Mouse (Mus musculus): ENCODE results near the gene Lcn8. TPM values are rescaled to one million over a fixed set of nuclear protein-coding genes. Genes with fewer than 3 reads are reported as not detected.

The Lcn8 gene
- polyA plus RNA-seq, 1 experiment from 2014 or later, result not detected

DNA sequence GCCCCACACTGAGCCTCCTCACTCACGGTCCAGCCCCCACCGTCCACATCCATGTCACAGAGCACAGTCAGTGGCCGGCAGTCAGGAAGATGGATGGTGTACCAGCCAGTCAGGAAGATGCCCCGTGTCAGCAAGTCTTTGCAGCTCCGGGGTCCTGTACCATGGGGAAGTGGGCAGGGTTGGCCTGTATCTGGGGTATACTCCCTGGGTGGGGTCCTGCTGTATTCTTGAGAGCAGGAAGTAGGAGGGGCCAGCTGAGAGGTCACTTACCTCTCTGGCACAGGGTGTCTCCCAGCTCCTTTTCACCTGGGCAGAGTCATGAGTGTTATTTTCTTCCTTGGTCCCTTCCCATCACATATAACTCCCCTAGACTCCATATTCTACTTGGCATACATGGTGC lies 26.9 kb upstream of the Lcn8 start:
- Histone ChIP-seq H3K4me3 (ENCODE audit: low read depth, low read length) (no peak overlapping the region), H3K4me2 (replicated peaks; ENCODE audit: low read depth, low read length) (no peak overlapping the region), H3K9ac (ENCODE audit: low read depth, low read length) (no peak overlapping the region), H3K36me3 (ENCODE audit: control insufficient read depth, insufficient read depth, low read length) (no peaks in the 10 kb centered on the region), H3K27ac (ENCODE audit: low read depth, low read length) (no peak overlapping the region), H3K4me1 (replicated peaks; ENCODE audit: control insufficient read depth, insufficient read depth, low read length) (no peaks in the 10 kb centered on the region), H3K27me3 (ENCODE audit: control insufficient read depth, insufficient read depth, low read length) (no peaks in the 10 kb centered on the region), H3K9me3 (ENCODE audit: control insufficient read depth, low read length) (no peaks in the 10 kb centered on the region)
- DNase-seq (ENCODE audit: low spot score) (no peak), ATAC-seq (ENCODE audit: low FRiP score) (no peak)
- 47% methylated on average over 5 of the region's 5 CpGs for WGBS

GRCm38 (mm10) chr2:25627811-25628210 lies 25.1 kb upstream of the Lcn8 start, which contains the start of gene Fcna:
Fcna (minus strand) TSS chr2:25628030.
- Histone ChIP-seq H3K4me3 (ENCODE audit: low read depth, low read length) (no peak within 1 kb of the TSS), H3K4me2 (replicated peaks; ENCODE audit: low read depth, low read length) (no peak within 1 kb of the TSS), H3K27me3 (ENCODE audit: control insufficient read depth, insufficient read depth, low read length) (no peaks in the 10 kb centered on the region), H3K9ac (ENCODE audit: low read depth, low read length) (no peak within 1 kb of the TSS), H3K4me1 (replicated peaks; ENCODE audit: control insufficient read depth, insufficient read depth, low read length) (no peaks in the 10 kb centered on the region), H3K9me3 (ENCODE audit: control insufficient read depth, low read length) (no peaks in the 10 kb centered on the region), H3K36me3 (ENCODE audit: control insufficient read depth, insufficient read depth, low read length) (no peaks in the 10 kb centered on the region), H3K27ac (ENCODE audit: low read depth, low read length) (no peak within 1 kb of the TSS)
- WGBS, result 75% methylated on average over 6 of the region's 6 CpGs
- ATAC-seq (ENCODE audit: low FRiP score) (no peak), DNase-seq (ENCODE audit: low spot score) (no peak)

DNA sequence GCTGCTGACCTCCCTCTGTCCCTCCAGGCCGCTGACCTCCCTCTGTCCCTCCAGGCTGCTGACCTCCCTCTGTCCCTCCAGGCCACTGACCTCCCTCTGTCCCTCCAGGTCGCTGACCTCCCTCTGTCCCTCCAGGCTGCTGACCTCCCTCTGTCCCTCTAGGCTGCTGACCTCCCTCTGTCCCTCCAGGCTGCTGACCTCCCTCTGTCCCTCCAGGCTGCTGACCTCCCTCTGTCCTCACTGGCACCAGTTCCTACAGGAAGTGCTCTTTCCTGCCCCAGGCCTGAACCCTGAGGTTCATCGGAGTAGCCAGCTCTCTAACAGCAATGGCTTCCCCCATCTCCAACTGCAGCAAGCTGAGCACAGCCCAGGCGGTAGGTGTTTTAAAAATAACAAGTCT lies 24.2 kb upstream of the Lcn8 start:
- Histone ChIP-seq H3K4me3 (ENCODE audit: low read depth, low read length) (no peak overlapping the region), H3K27ac (ENCODE audit: low read depth, low read length) (no peak overlapping the region), H3K27me3 (ENCODE audit: control insufficient read depth, insufficient read depth, low read length) (no peaks in the 10 kb centered on the region), H3K36me3 (ENCODE audit: control insufficient read depth, insufficient read depth, low read length) (no peaks in the 10 kb centered on the region), H3K9me3 (ENCODE audit: control insufficient read depth, low read length) (no peaks in the 10 kb centered on the region), H3K9ac (ENCODE audit: low read depth, low read length) (no peak overlapping the region), H3K4me2 (replicated peaks; ENCODE audit: low read depth, low read length) (no peak overlapping the region), H3K4me1 (replicated peaks; ENCODE audit: control insufficient read depth, insufficient read depth, low read length) (no peaks in the 10 kb centered on the region)
- ATAC-seq (ENCODE audit: low FRiP score) (no peak), DNase-seq (ENCODE audit: low spot score) (no peak)
- WGBS, result 33% methylated on average over 4 of the region's 4 CpGs

GRCm38 (mm10) chr2:25633616-25634015 lies 19.3 kb upstream of the Lcn8 start:
- Histone ChIP-seq H3K36me3 (ENCODE audit: control insufficient read depth, insufficient read depth, low read length) (no peaks in the 10 kb centered on the region), H3K27ac (ENCODE audit: low read depth, low read length) (no peak overlapping the region), H3K4me3 (ENCODE audit: low read depth, low read length) (no peak overlapping the region), H3K4me2 (replicated peaks; ENCODE audit: low read depth, low read length) (no peak overlapping the region), H3K9me3 (ENCODE audit: control insufficient read depth, low read length) (no peaks in the 10 kb centered on the region), H3K9ac (ENCODE audit: low read depth, low read length) (no peak overlapping the region), H3K4me1 (replicated peaks; ENCODE audit: control insufficient read depth, insufficient read depth, low read length) (no peaks in the 10 kb centered on the region), H3K27me3 (ENCODE audit: control insufficient read depth, insufficient read depth, low read length) (no peaks in the 10 kb centered on the region)
- WGBS, result 86% methylated on average over 3 of the region's 3 CpGs
- ATAC-seq (ENCODE audit: low FRiP score) (no peak), DNase-seq (ENCODE audit: low spot score) (no peak)

GRCm38 (mm10) chr2:25634046-25634445 lies 18.9 kb upstream of the Lcn8 start:
- no peaks in the 10 kb centered on the region for H3K36me3 ChIP-seq (ENCODE audit: control insufficient read depth, insufficient read depth, low read length)
- H3K9ac ChIP-seq (ENCODE audit: low read depth, low read length), result no peak overlapping the region
- H3K4me3 ChIP-seq (ENCODE audit: low read depth, low read length), result no peak overlapping the region
- H3K9me3 ChIP-seq (ENCODE audit: control insufficient read depth, low read length), result no peaks in the 10 kb centered on the region
- H3K27ac ChIP-seq (ENCODE audit: low read depth, low read length), result no peak overlapping the region
- ATAC-seq (ENCODE audit: low FRiP score) (no peak), DNase-seq (ENCODE audit: low spot score) (no peak)
- no peaks in the 10 kb centered on the region for H3K27me3 ChIP-seq (ENCODE audit: control insufficient read depth, insufficient read depth, low read length)
- 40% methylated on average over 1 of the region's 1 CpGs for WGBS
- no peaks in the 10 kb centered on the region for H3K4me1 ChIP-seq (replicated peaks; ENCODE audit: control insufficient read depth, insufficient read depth, low read length)
- H3K4me2 ChIP-seq (replicated peaks; ENCODE audit: low read depth, low read length), result no peak overlapping the region

GRCm38 (mm10) chr2:25639890-25640289 lies 13.0 kb upstream of the Lcn8 start:
- WGBS, result 19% methylated on average over 6 of the region's 6 CpGs
- no peak overlapping the region for H3K4me2 ChIP-seq (replicated peaks; ENCODE audit: low read depth, low read length)
- no peaks in the 10 kb centered on the region for H3K36me3 ChIP-seq (ENCODE audit: control insufficient read depth, insufficient read depth, low read length)
- no peaks in the 10 kb centered on the region for H3K27me3 ChIP-seq (ENCODE audit: control insufficient read depth, insufficient read depth, low read length)
- no peak overlapping the region for H3K27ac ChIP-seq (ENCODE audit: low read depth, low read length)
- H3K4me1 ChIP-seq (replicated peaks; ENCODE audit: control insufficient read depth, insufficient read depth, low read length), result no peaks in the 10 kb centered on the region
- no peak overlapping the region for H3K4me3 ChIP-seq (ENCODE audit: low read depth, low read length)
- ATAC-seq (ENCODE audit: low FRiP score) (no peak), DNase-seq (ENCODE audit: low spot score) (peak; percentile 76)
- no peaks in the 10 kb centered on the region for H3K9me3 ChIP-seq (ENCODE audit: control insufficient read depth, low read length)
- no peak overlapping the region for H3K9ac ChIP-seq (ENCODE audit: low read depth, low read length)

- no peaks in the 10 kb centered on the region for H3K4me1 ChIP-seq (replicated peaks; ENCODE audit: control insufficient read depth, insufficient read depth, low read length)
- H3K36me3 ChIP-seq (ENCODE audit: control insufficient read depth, insufficient read depth, low read length), result no peaks in the 10 kb centered on the region
- H3K27me3 ChIP-seq (ENCODE audit: control insufficient read depth, insufficient read depth, low read length), result no peaks in the 10 kb centered on the region
- no peak overlapping the region for H3K27ac ChIP-seq (ENCODE audit: low read depth, low read length)
- H3K9me3 ChIP-seq (ENCODE audit: control insufficient read depth, low read length), result no peaks in the 10 kb centered on the region
- H3K4me3 ChIP-seq (ENCODE audit: low read depth, low read length), result no peak overlapping the region
- ATAC-seq (ENCODE audit: low FRiP score) (no peak), DNase-seq (ENCODE audit: low spot score) (no peak)
- 58% methylated on average over 1 of the region's 1 CpGs for WGBS
- H3K9ac ChIP-seq (ENCODE audit: low read depth, low read length), result no peak overlapping the region
- no peak overlapping the region for H3K4me2 ChIP-seq (replicated peaks; ENCODE audit: low read depth, low read length)
Measured at GRCm38 (mm10) chr2:25654502-25654901, 1.6 kb downstream of the Lcn8 start.

DNA sequence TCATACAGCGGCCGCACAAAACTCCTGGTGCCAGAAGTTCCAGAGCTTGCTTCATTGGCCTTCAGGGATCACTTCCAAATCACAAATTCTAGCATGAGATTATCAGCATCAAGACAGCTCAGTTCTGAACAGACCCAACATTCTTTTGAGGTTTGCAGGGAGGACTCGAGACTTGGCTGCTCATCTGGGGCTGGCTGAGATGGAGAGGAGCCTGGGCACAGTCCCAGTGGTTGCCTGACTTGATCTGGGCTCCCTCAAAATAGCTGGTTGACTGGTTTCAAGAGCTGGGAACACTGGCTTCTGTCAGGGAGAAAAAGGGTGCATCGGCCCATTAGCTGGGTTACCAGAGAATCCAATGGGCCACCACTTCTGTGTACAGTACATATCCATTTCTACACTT lies 3.8 kb downstream of the Lcn8 start:
- Histone ChIP-seq H3K4me1 (replicated peaks; ENCODE audit: control insufficient read depth, insufficient read depth, low read length) (no peaks in the 10 kb centered on the region), H3K27ac (ENCODE audit: low read depth, low read length) (no peak overlapping the region), H3K4me3 (ENCODE audit: low read depth, low read length) (no peak overlapping the region), H3K9me3 (ENCODE audit: control insufficient read depth, low read length) (no peaks in the 10 kb centered on the region), H3K36me3 (ENCODE audit: control insufficient read depth, insufficient read depth, low read length) (no peaks in the 10 kb centered on the region), H3K9ac (ENCODE audit: low read depth, low read length) (no peak overlapping the region), H3K27me3 (ENCODE audit: control insufficient read depth, insufficient read depth, low read length) (no peaks in the 10 kb centered on the region), H3K4me2 (replicated peaks; ENCODE audit: low read depth, low read length) (no peak overlapping the region)
- WGBS, result 86% methylated on average over 4 of the region's 4 CpGs
- no peak for DNase-seq (ENCODE audit: low spot score)
- no peak for ATAC-seq (ENCODE audit: low FRiP score)

DNA sequence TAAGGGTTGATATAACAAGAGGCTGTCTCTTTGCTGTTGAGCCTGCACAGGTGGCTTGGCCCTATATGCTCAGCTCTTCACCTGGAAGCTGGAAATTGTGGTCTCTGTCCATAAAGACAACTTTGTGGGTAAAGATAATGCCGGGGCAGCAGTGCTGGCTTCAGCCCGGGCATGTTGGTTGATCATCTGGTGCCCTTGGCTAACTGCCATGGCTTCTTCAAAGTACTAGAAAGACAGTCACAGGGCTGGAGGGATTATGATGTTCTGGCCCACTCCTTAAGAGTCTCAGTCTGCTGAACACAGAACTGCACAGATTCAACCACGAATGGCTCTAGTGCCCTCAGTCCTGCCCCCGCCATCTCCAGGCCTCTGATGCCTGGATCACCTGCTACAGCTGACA lies 4.3 kb downstream of the Lcn8 start:
- H3K4me1 ChIP-seq (replicated peaks; ENCODE audit: control insufficient read depth, insufficient read depth, low read length), result no peaks in the 10 kb centered on the region
- no peaks in the 10 kb centered on the region for H3K36me3 ChIP-seq (ENCODE audit: control insufficient read depth, insufficient read depth, low read length)
- WGBS, result 94% methylated on average over 4 of the region's 4 CpGs
- no peak for ATAC-seq (ENCODE audit: low FRiP score)
- H3K4me2 ChIP-seq (replicated peaks; ENCODE audit: low read depth, low read length), result no peak overlapping the region
- no peak overlapping the region for H3K27ac ChIP-seq (ENCODE audit: low read depth, low read length)
- no peak overlapping the region for H3K4me3 ChIP-seq (ENCODE audit: low read depth, low read length)
- no peaks in the 10 kb centered on the region for H3K27me3 ChIP-seq (ENCODE audit: control insufficient read depth, insufficient read depth, low read length)
- H3K9ac ChIP-seq (ENCODE audit: low read depth, low read length), result no peak overlapping the region
- no peaks in the 10 kb centered on the region for H3K9me3 ChIP-seq (ENCODE audit: control insufficient read depth, low read length)
- DNase-seq (ENCODE audit: low spot score), result no peak
